Mouse (Mus musculus) kidney, embryonic 16.5 days (tissue): Measurements from ENCODE around the gene Apba1. TPM values are rescaled to one million over a fixed set of nuclear protein-coding genes. Genes with fewer than 3 reads are reported as not detected.

Experiments used
- ATAC-seq: fragments of 200-750 bp; cut with Nextera tagmentation; 2 replicates; pipeline ENCODE4 v1.8.0; 2017; ENCODE audit warnings: moderate TSS enrichment; ENCODE audit not compliant: low FRiP score, low TSS enrichment
- H3K27ac ChIP-seq: fragments of 300-500 bp; sonication (generic); 2 replicates; pipeline ENCODE4 v1.5.1; 2014; ENCODE audit warnings: low read length
- H3K27me3 ChIP-seq: fragments of 300-500 bp; sonication (generic); 2 replicates; pipeline ENCODE4 v1.6.1; 2014; ENCODE audit warnings: low read length, control low read depth, mixed read lengths; ENCODE audit not compliant: insufficient read depth
- H3K36me3 ChIP-seq: fragments of 300-500 bp; sonication (generic); 2 replicates; pipeline ENCODE4 v1.6.1; 2014; ENCODE audit warnings: low read length, control low read depth, mixed read lengths; ENCODE audit not compliant: insufficient read depth
- H3K4me1 ChIP-seq: fragments of 300-500 bp; sonication (generic); 2 replicates; pipeline ENCODE4 v1.6.1; 2014; ENCODE audit warnings: low read length, control low read depth, mixed read lengths; ENCODE audit not compliant: insufficient read depth
- H3K4me2 ChIP-seq: fragments of 300-500 bp; sonication (generic); replicated peaks from 2 replicates; pipeline ENCODE4 v1.6.1; 2014; ENCODE audit warnings: low read depth, low read length
- H3K4me3 ChIP-seq: fragments of 300-500 bp; sonication (generic); 2 replicates; pipeline ENCODE4 v1.5.1; 2014; ENCODE audit warnings: mild to moderate bottlenecking, low read length
- H3K9ac ChIP-seq: fragments of 300-500 bp; sonication (generic); replicated peaks from 2 replicates; pipeline ENCODE4 v1.6.1; 2014; ENCODE audit warnings: low read length
- H3K9me3 ChIP-seq: fragments of 300-500 bp; sonication (generic); 2 replicates; pipeline ENCODE4 v1.6.1; 2016; ENCODE audit warnings: low read length, control low read depth
- WGBS: fragments of 180-500 bp; shearing (Covaris S2); extraction: QIAGEN DNeasy Blood & Tissue Kit; methylation state at CpG from one replicate; pipeline ENCODE4 v1.1.7; 2014; 5-methylcytosine and 5-hydroxymethylcytosine counted together
- polyA plus RNA-seq: library from polyadenylated mRNA; unstranded; fragments of >200 nt; fragmentation: Nextera tagmentation; extraction: Ambion mirVana; gene quantifications from 2 replicates; pipeline ENCODE4 v1.2.1, GENCODE M21; 2015

Apba1 gene
- polyA plus RNA-seq, 1 experiment from 2014 or later, result 0.91 TPM

DNA sequence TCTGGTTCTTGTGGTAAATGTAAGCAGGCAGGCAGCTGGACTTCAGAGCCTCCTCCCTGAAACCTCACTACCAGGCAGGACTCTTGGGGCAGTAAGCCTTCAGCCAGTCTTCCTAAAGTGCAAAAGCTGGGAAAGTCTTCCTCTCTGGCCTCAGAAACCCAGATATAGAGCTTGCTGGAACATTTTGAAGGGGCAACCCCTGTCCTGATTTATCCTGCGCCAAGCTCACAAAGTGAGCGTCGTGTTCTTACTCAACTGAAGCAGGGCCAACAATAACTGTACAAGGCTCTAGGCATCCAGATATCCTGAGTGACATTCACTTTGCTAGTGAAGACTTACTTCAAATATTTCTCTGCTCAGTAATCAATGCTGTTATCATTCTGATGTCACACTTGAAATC is 211.7 kb downstream of the Apba1 start:
- H3K9me3 ChIP-seq, result no peaks in the 10 kb centered on the region
- peaks cover 18% of the 10 kb centered on the region for H3K4me1 ChIP-seq
- H3K27ac ChIP-seq, result no peak overlapping the region
- no peak overlapping the region for H3K9ac ChIP-seq
- 0 out of 2 replicates have a peak, but pooled peaks cover 3% of the 10 kb centered on the region for H3K36me3 ChIP-seq
- no peaks in the 10 kb centered on the region for H3K27me3 ChIP-seq
- H3K4me2 ChIP-seq, result no peak overlapping the region
- 82% methylated on average over 3 of the region's 3 CpGs for WGBS
- no peak for ATAC-seq
- H3K4me3 ChIP-seq, result no peak overlapping the region

DNA sequence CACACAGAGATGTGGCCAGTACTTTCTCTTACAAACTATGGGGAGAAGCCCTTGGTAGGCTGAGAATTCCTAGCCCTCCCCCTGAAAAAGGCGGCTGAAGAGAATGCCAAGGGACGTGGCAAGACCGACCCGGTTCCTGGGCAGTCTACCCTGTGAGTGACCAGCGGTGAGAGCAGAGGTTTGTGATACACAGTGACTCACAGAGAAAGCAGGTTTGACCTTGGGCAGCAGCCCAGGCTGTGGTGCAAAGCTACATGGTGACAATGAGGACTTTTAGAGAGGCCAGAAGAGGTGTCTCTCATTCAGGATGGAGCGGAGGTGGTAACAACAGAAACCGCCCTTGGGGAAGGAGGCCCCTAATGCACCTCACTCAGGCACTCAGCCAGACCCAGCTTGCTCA is 212.7 kb downstream of the Apba1 start:
- no peak overlapping the region for H3K9ac ChIP-seq
- no peaks in the 10 kb centered on the region for H3K9me3 ChIP-seq
- H3K4me3 ChIP-seq, result no peak overlapping the region
- no peak for ATAC-seq
- H3K4me1 ChIP-seq, result peaks cover 18% of the 10 kb centered on the region
- H3K36me3 ChIP-seq, result 0 out of 2 replicates have a peak, but pooled peaks cover 3% of the 10 kb centered on the region
- 94% methylated on average over 7 of the region's 7 CpGs for WGBS
- no peak overlapping the region for H3K27ac ChIP-seq
- H3K4me2 ChIP-seq, result no peak overlapping the region
- no peaks in the 10 kb centered on the region for H3K27me3 ChIP-seq

DNA sequence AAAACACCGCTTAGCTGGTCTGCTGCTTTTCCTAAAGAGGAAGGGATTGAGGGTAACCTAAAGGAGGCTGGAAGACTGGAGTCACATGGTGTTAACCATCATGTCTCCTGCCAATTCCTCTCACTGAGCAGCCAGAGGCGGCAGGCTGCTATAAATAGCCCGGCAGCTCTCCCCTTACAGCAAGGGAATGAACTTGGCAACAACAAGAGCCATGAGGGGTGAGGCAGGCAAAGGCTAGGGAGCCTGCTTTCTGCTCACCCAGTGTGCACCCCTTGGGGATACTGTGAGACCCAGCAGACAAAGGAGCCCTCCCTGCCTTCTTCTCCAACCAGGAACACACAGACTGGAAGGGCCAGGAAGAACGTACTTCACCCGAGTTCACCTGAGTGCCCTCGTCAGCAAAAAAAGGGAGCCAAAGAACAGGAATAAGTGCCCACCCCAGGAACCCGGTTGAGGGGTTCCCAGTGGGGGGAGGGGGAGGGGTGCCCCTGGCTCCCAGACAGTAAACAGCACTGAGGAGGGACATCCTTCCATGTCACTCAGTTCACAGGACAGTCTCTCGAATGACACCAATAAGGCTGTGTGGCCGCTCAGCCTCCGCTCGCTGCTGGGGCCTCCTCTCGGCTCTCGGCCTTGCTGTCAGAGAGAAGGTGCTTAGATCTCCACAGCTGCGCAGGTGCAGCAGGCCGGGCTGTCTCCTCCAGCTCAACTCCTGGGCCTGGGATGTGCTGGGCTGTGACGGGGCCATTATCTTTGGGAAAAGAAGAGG is 214.4 kb downstream of the Apba1 start:
- Histone ChIP-seq H3K4me2 (no peak overlapping the region), H3K4me3 (no peak overlapping the region), H3K27me3 (no peaks in the 10 kb centered on the region), H3K27ac (no peak overlapping the region; the same call in 1 of the 2 replicates), H3K9ac (no peak overlapping the region), H3K9me3 (no peaks in the 10 kb centered on the region), H3K4me1 (peaks cover 11% of the 10 kb centered on the region), H3K36me3 (0 out of 2 replicates have a peak, but pooled peaks cover 3% of the 10 kb centered on the region)
- peak; percentile 64 for ATAC-seq
- 52% methylated on average over 16 of the region's 16 CpGs for WGBS

DNA sequence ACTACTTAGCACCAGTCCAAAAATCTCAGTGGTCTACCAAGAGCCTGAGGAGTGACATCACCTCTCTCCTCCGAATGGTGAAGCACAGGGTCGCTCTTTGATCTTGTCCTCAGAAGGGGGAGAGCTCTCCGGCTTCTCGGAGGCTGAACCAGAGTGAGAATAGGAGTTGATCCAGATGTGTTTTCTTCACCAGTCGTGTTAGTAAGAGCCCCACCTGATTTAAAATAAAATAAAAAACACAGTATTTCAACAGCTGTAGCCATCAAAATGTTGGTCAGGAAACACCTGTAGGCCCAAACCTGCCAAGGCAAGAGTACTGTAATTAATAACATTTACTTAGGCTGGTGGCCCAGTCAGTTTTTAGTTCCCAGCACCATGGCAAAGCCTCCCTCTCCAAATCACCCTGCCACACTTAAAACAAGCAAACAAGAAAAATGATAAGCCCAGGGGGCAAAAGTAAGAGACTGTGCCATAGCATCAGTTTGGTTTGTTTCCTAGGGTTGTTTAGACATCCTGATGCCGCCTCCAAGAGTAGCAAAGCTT is 219.3 kb downstream of the Apba1 start:
- WGBS, result 56% methylated on average over 6 of the region's 6 CpGs

DNA sequence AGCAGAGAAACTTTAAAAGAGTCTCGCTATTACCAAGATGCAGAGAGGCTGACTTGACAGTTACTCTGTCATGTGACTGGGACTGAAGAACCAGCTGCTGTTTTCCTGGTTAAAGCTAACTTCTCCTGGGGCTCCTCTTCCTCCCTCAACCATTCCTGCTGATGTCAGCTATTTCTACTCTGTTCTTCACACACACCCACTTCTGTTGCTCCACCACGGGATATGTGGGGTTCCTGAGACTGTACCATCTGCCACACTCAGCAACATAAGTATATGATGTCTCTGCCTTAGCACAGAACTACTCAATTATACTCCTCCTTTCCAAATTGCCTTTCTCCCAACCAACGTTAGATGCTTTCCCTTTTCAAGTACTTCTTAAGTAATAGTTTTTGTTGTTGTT is 221.9 kb downstream of the Apba1 start:
- Histone ChIP-seq H3K27me3 (no peaks in the 10 kb centered on the region), H3K4me2 (no peak overlapping the region)
- WGBS, result 75% methylated on average over 3 of the region's 3 CpGs

More for the DNA sequence above, 219.3 kb downstream of the Apba1 start:
- Histone ChIP-seq H3K9ac (no peak overlapping the region), H3K4me3 (no peak overlapping the region), H3K4me1 (peaks cover 5% of the 10 kb centered on the region), H3K27ac (no peak overlapping the region), H3K27me3 (no peaks in the 10 kb centered on the region), H3K36me3 (0 out of 2 replicates have a peak, but pooled peaks cover 3% of the 10 kb centered on the region), H3K9me3 (no peaks in the 10 kb centered on the region), H3K4me2 (no peak overlapping the region)
- ATAC-seq, result no peak

DNA sequence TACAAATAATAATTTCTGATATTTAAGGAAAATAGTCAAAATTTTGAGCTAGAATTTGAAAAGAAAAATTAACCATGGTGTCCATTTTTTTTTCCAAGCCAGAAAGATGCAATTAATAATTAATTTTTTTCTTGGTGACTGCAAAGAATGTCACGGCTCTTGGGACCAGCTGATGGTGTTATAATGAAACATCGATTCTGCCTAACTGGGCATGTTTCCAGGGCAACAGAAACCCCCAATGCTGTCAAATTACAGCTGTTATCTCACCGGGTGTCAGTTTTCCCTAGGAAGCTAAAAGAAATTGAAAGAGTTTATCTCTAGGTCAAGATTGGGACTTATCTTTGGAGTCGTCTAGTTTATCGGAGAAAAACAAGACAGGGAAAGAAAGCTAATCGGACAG is 225.5 kb downstream of the Apba1 start:
- Histone ChIP-seq H3K4me2 (no peak overlapping the region), H3K36me3 (no peaks in the 10 kb centered on the region), H3K9ac (no peak overlapping the region), H3K27ac (no peak overlapping the region), H3K4me1 (no peaks in the 10 kb centered on the region), H3K4me3 (no peak overlapping the region), H3K27me3 (no peaks in the 10 kb centered on the region), H3K9me3 (no peaks in the 10 kb centered on the region)
- 64% methylated on average over 6 of the region's 6 CpGs for WGBS
- no peak for ATAC-seq

More for the DNA sequence above, 221.9 kb downstream of the Apba1 start:
- Histone ChIP-seq H3K27ac (no peak overlapping the region), H3K36me3 (no peaks in the 10 kb centered on the region), H3K4me1 (no peaks in the 10 kb centered on the region), H3K4me3 (no peak overlapping the region), H3K9ac (no peak overlapping the region), H3K9me3 (no peaks in the 10 kb centered on the region)
- ATAC-seq, result no peak

DNA sequence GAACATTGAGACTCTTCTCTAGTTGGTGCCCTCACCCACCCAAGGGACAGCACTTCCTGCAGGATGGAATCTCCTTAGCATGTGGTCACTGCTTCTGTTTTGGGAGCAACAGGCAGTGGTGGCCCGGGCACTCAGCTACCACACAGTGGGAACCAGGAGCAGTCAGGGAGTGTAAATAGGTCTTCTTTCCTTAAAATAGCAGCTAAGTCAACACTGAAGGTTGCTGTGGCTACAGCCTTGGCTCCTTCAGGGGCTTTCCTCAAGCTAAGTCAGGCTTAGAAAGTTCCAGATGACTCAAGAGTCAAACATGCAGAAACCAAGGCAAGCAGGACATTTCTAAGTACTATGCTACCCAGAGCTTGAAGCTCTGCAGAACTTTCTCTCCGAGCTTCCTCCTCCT is 228.6 kb downstream of the Apba1 start:
- H3K4me3 ChIP-seq, result no peak overlapping the region
- H3K27me3 ChIP-seq, result no peaks in the 10 kb centered on the region
- H3K27ac ChIP-seq, result no peak overlapping the region
- H3K4me2 ChIP-seq, result no peak overlapping the region
- H3K4me1 ChIP-seq, result no peaks in the 10 kb centered on the region
- no peak overlapping the region for H3K9ac ChIP-seq
- ATAC-seq, result no peak
- H3K9me3 ChIP-seq, result no peaks in the 10 kb centered on the region
- WGBS, result 57% methylated on average over 2 of the region's 2 CpGs
- H3K36me3 ChIP-seq, result no peaks in the 10 kb centered on the region

DNA sequence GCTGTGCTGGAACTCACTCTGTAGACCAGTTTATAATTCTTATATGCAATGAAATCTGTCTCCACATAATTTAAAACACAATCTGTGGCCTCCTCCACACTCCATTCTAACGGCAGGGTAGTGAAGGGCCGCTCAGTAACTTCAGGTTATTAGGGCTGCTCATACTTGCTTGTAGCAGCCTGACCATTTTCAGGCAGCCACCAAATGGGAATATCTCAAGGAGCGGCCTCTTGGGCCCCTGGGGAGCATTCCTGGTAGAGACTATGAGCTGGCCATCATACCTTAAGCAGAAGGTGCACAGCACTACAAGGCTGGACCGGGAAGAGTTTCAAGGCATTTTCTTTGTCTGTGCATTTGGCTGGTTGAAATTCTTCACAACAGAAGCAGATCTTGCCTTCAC is 229.5 kb downstream of the Apba1 start:
- Histone ChIP-seq H3K27me3 (no peaks in the 10 kb centered on the region), H3K36me3 (no peaks in the 10 kb centered on the region), H3K4me1 (no peaks in the 10 kb centered on the region), H3K9me3 (no peaks in the 10 kb centered on the region), H3K9ac (no peak overlapping the region), H3K4me2 (no peak overlapping the region), H3K27ac (no peak overlapping the region), H3K4me3 (no peak overlapping the region)
- ATAC-seq, result no peak
- 81% methylated on average over 4 of the region's 4 CpGs for WGBS

DNA sequence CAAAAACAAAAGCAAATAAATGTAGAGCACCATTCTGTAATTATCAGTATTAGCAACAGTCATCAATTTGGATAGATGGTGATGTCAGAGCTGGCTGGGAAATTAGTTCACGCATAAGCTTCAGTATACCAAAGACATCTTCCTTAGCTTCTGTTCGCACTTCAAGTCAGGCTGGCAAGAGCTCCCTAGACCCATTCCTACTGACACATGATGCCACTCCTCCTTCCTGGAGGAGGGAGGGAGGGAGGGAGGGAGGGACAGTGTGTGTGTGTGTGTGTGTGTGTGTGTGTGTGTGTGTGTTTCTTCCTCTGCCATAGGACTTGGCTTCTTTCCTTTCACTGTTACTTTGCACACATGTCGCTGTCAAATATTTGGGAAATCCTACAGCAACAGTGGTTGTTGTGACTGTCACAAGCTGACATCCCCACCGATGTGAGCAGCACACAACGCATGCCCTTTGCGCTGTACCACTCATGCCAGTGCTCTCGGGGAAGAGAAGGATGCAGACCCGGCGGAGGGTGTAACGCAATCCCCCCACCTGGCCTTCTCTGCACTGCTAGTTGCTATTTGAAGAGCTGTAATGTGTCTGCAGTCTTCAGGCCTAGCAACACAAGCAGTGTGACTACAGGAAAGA is 237.2 kb downstream of the Apba1 start:
- Histone ChIP-seq H3K4me1 (no peaks in the 10 kb centered on the region; the same call in 1 of the 2 replicates), H3K27ac (no peak overlapping the region), H3K9ac (no peak overlapping the region), H3K36me3 (no peaks in the 10 kb centered on the region), H3K9me3 (no peaks in the 10 kb centered on the region), H3K4me2 (no peak overlapping the region), H3K27me3 (no peaks in the 10 kb centered on the region), H3K4me3 (no peak overlapping the region)
- 0 out of 2 replicates have a peak, but pooled peaks have one; percentile 39 for ATAC-seq
- 57% methylated on average over 10 of the region's 10 CpGs for WGBS
